Mouse (Mus musculus) midbrain, embryonic 13.5 days (tissue): ENCODE measurements at regions not wholly inside any gene's neighbourhood (a gene's known extent, or its start where the extent isn't known, plus 50 kb on each side); places are given as distances from the start of the nearest gene placed in this dataset.
A peak's percentile ranks its signal among the peaks of the same experiment; 100 is the strongest.

Source experiments
- ATAC-seq: fragments of 200-750 bp; cut with Nextera tagmentation; 2 replicates; pipeline ENCODE4 v1.8.0; 2017; ENCODE audit warnings: mild to moderate bottlenecking, moderate TSS enrichment, moderate library complexity
- H3K27ac ChIP-seq: fragments of 300-500 bp; sonication (generic); 2 replicates; pipeline ENCODE4 v1.5.1; 2015; ENCODE audit warnings: inconsistent platforms, mild to moderate bottlenecking, moderate library complexity
- H3K27me3 ChIP-seq: fragments of 300-500 bp; sonication (generic); 2 replicates; pipeline ENCODE4 v1.6.1; 2015; ENCODE audit warnings: mild to moderate bottlenecking, inconsistent platforms
- H3K36me3 ChIP-seq: fragments of 300-500 bp; sonication (generic); 2 replicates; pipeline ENCODE4 v1.6.1; 2015; ENCODE audit warnings: mild to moderate bottlenecking, inconsistent platforms
- H3K4me1 ChIP-seq: fragments of 300-500 bp; sonication (generic); replicated peaks from 2 replicates; pipeline ENCODE4 v1.6.1; 2015; ENCODE audit warnings: inconsistent platforms
- H3K4me2 ChIP-seq: fragments of 300-500 bp; sonication (generic); replicated peaks from 2 replicates; pipeline ENCODE4 v1.6.1; 2015; ENCODE audit warnings: moderate library complexity, mild to moderate bottlenecking, inconsistent platforms
- H3K4me3 ChIP-seq: fragments of 300-500 bp; sonication (generic); replicated peaks from 2 replicates; pipeline ENCODE4 v1.5.1; 2015; ENCODE audit warnings: mild to moderate bottlenecking, inconsistent platforms
- H3K9ac ChIP-seq: fragments of 300-500 bp; sonication (generic); replicated peaks from 2 replicates; pipeline ENCODE4 v1.6.1; 2015; ENCODE audit warnings: mild to moderate bottlenecking, inconsistent platforms
- H3K9me3 ChIP-seq: fragments of 300-500 bp; sonication (generic); 2 replicates; pipeline ENCODE4 v1.6.1; 2016; ENCODE audit warnings: mild to moderate bottlenecking, inconsistent platforms
- WGBS: fragments of 180-500 bp; shearing (Covaris S2); methylation state at CpG from one replicate; pipeline ENCODE4 v1.1.7; 2015; 5-methylcytosine and 5-hydroxymethylcytosine counted together

GRCm38 (mm10) chr10:43727746-43728145, 149.7 kb downstream of the Cd24a start:
- no peaks in the 10 kb centered on the region for H3K9me3 ChIP-seq
- no peaks in the 10 kb centered on the region for H3K36me3 ChIP-seq
- ATAC-seq, result no peak
- peaks cover 8% of the 10 kb centered on the region; the same call in 1 of the 2 replicates for H3K27me3 ChIP-seq
- H3K4me2 ChIP-seq, result no peak overlapping the region
- WGBS, result 93% methylated on average over 6 of the region's 6 CpGs
- peaks cover 14% of the 10 kb centered on the region for H3K4me1 ChIP-seq
- H3K4me3 ChIP-seq, result no peak overlapping the region
- H3K27ac ChIP-seq, result no peak overlapping the region
- no peak overlapping the region for H3K9ac ChIP-seq

- Histone ChIP-seq H3K4me1 (no peaks in the 10 kb centered on the region), H3K27ac (no peak overlapping the region), H3K4me2 (no peak overlapping the region), H3K9ac (no peak overlapping the region), H3K4me3 (no peak overlapping the region), H3K36me3 (no peaks in the 10 kb centered on the region), H3K27me3 (peaks cover 8% of the 10 kb centered on the region; the same call in 1 of the 2 replicates), H3K9me3 (no peaks in the 10 kb centered on the region)
- 49% methylated on average over 3 of the region's 3 CpGs for WGBS
- no peak for ATAC-seq
Measured at GRCm38 (mm10) chr10:43729184-43729583, 151.1 kb downstream of the Cd24a start.

- no peaks in the 10 kb centered on the region for H3K4me1 ChIP-seq
- no peak overlapping the region for H3K4me3 ChIP-seq
- 85% methylated on average over 13 of the region's 13 CpGs for WGBS
- no peaks in the 10 kb centered on the region for H3K36me3 ChIP-seq
- ATAC-seq, result no peak
- no peak overlapping the region for H3K4me2 ChIP-seq
- no peaks in the 10 kb centered on the region for H3K9me3 ChIP-seq
- no peak overlapping the region for H3K9ac ChIP-seq
- H3K27ac ChIP-seq, result no peak overlapping the region
- no peaks in the 10 kb centered on the region for H3K27me3 ChIP-seq
Measured at GRCm38 (mm10) chr10:43733618-43734415, 155.7 kb downstream of the Cd24a start.

GRCm38 (mm10) chr10:43739181-43739580, 161.1 kb downstream of the Cd24a start:
- Histone ChIP-seq H3K9me3 (no peaks in the 10 kb centered on the region), H3K4me3 (no peak overlapping the region), H3K36me3 (no peaks in the 10 kb centered on the region), H3K4me1 (peaks cover 32% of the 10 kb centered on the region), H3K9ac (no peak overlapping the region), H3K4me2 (no peak overlapping the region), H3K27me3 (no peaks in the 10 kb centered on the region), H3K27ac (no peak overlapping the region)
- WGBS, result 88% methylated on average over 2 of the region's 2 CpGs
- ATAC-seq, result no peak

GRCm38 (mm10) chr10:43739718-43740117, 161.6 kb downstream of the Cd24a start:
- Histone ChIP-seq H3K9ac (no peak overlapping the region), H3K27ac (0 out of 2 replicates have a peak overlapping the region, but pooled peaks have one; percentile 7)

GRCm38 (mm10) chr10:43740204-43740865, 161.2 kb downstream of the Qrsl1 start:
- H3K4me3 ChIP-seq, result no peak overlapping the region
- no peaks in the 10 kb centered on the region for H3K9me3 ChIP-seq
- WGBS, result 27% methylated on average over 13 of the region's 13 CpGs
- H3K27ac ChIP-seq, result peak overlapping the region; percentile 56
- peak overlapping the region; percentile 33 for H3K4me2 ChIP-seq
- H3K9ac ChIP-seq, result no peak overlapping the region
- peaks cover 32% of the 10 kb centered on the region for H3K4me1 ChIP-seq
- peak; percentile 70 for ATAC-seq
- H3K27me3 ChIP-seq, result no peaks in the 10 kb centered on the region
- no peaks in the 10 kb centered on the region for H3K36me3 ChIP-seq

More at GRCm38 (mm10) chr10:43739718-43740117, 161.6 kb downstream of the Cd24a start:
- 45% methylated on average over 8 of the region's 8 CpGs for WGBS
- H3K9me3 ChIP-seq, result no peaks in the 10 kb centered on the region
- no peak overlapping the region for H3K4me3 ChIP-seq
- H3K4me2 ChIP-seq, result no peak overlapping the region
- ATAC-seq, result peak; percentile 48; the same call in 1 of the 2 replicates
- H3K36me3 ChIP-seq, result no peaks in the 10 kb centered on the region
- H3K4me1 ChIP-seq, result peaks cover 32% of the 10 kb centered on the region
- H3K27me3 ChIP-seq, result no peaks in the 10 kb centered on the region

GRCm38 (mm10) chr10:43741361-43742084, 160.0 kb downstream of the Qrsl1 start:
- Histone ChIP-seq H3K9me3 (no peaks in the 10 kb centered on the region), H3K36me3 (no peaks in the 10 kb centered on the region)

GRCm38 (mm10) chr10:43742085-43743054, 159.2 kb downstream of the Qrsl1 start:
- Histone ChIP-seq H3K9ac (peak overlapping the region; percentile 28; the same call in 1 of the 2 replicates), H3K4me3 (peak overlapping the region; percentile 25), H3K9me3 (no peaks in the 10 kb centered on the region), H3K36me3 (no peaks in the 10 kb centered on the region), H3K27ac (peak overlapping the region; percentile 68), H3K4me2 (peak overlapping the region; percentile 45), H3K27me3 (no peaks in the 10 kb centered on the region), H3K4me1 (peaks cover 32% of the 10 kb centered on the region)
- WGBS, result 3% methylated on average over 15 of the region's 15 CpGs
- ATAC-seq, result peak; percentile 87

More at GRCm38 (mm10) chr10:43741361-43742084, 160.0 kb downstream of the Qrsl1 start:
- no peak overlapping the region for H3K4me2 ChIP-seq
- H3K4me1 ChIP-seq, result peaks cover 32% of the 10 kb centered on the region
- H3K9ac ChIP-seq, result no peak overlapping the region
- 50% methylated on average over 18 of the region's 18 CpGs for WGBS
- H3K27ac ChIP-seq, result no peak overlapping the region
- ATAC-seq, result no peak
- H3K27me3 ChIP-seq, result no peaks in the 10 kb centered on the region
- H3K4me3 ChIP-seq, result no peak overlapping the region

GRCm38 (mm10) chr10:43743188-43744120, 158.1 kb downstream of the Qrsl1 start:
- ATAC-seq, result no peak
- Histone ChIP-seq H3K27me3 (no peaks in the 10 kb centered on the region), H3K9ac (no peak overlapping the region), H3K4me3 (no peak overlapping the region), H3K27ac (no peak overlapping the region), H3K36me3 (no peaks in the 10 kb centered on the region), H3K9me3 (no peaks in the 10 kb centered on the region), H3K4me1 (peaks cover 32% of the 10 kb centered on the region), H3K4me2 (peak overlapping the region; percentile 45; the same call in 1 of the 2 replicates)
- WGBS, result 97% methylated on average over 7 of the region's 7 CpGs

GRCm38 (mm10) chr10:43745931-43746630, 155.5 kb downstream of the Qrsl1 start:
- no peak for ATAC-seq
- Histone ChIP-seq H3K4me2 (no peak overlapping the region), H3K4me3 (no peak overlapping the region), H3K9ac (no peak overlapping the region), H3K36me3 (no peaks in the 10 kb centered on the region), H3K27ac (no peak overlapping the region), H3K27me3 (no peaks in the 10 kb centered on the region), H3K9me3 (no peaks in the 10 kb centered on the region), H3K4me1 (peaks cover 16% of the 10 kb centered on the region)
- 82% methylated on average over 8 of the region's 8 CpGs for WGBS
